Mouse (Mus musculus) CH12.LX (cell line): Measurements from ENCODE around the gene Psmd8.

Experiments
- CTCF ChIP-seq, 2 experiments: IDR thresholded peaks in 1 of 2; conservative IDR thresholded peaks in 1 of 2; 2 replicates each; pipeline ENCODE4 v1.5.1; 2011 to 2012; ENCODE audit warnings: low read depth in 2 of 2, low read length in 2 of 2, improper control_type of control experiment in 1 of 2, inconsistent platforms in 1 of 2, mild to moderate bottlenecking in 1 of 2, moderate library complexity in 1 of 2
- ELF1 ChIP-seq: IDR thresholded peaks from 2 replicates; pipeline ENCODE4 v1.6.1; 2014; ENCODE audit warnings: low read depth, mild to moderate bottlenecking, inconsistent platforms, low read length, improper control_type of control experiment
- EP300 ChIP-seq: IDR thresholded peaks from 2 replicates; pipeline ENCODE4 v1.6.1; 2011; ENCODE audit warnings: low read length, improper control_type of control experiment
- ETS1 ChIP-seq: conservative IDR thresholded peaks from 2 replicates; pipeline ENCODE4 v1.6.1; 2012; ENCODE audit warnings: low read depth, mild to moderate bottlenecking, inconsistent platforms, low read length, improper control_type of control experiment, moderate library complexity
- HCFC1 ChIP-seq: IDR thresholded peaks from 2 replicates; pipeline ENCODE4 v1.6.1; 2012; ENCODE audit warnings: low read depth, mild to moderate bottlenecking, inconsistent platforms, low read length, improper control_type of control experiment
- MAFK ChIP-seq: IDR thresholded peaks from 2 replicates; pipeline ENCODE4 v1.6.1; 2011; ENCODE audit warnings: low read length, improper control_type of control experiment; ENCODE audit not compliant: insufficient replicate concordance
- MXI1 ChIP-seq: IDR thresholded peaks from 2 replicates; pipeline ENCODE4 v1.6.1; 2011; ENCODE audit warnings: mild to moderate bottlenecking, low read depth, low read length, improper control_type of control experiment
- MYC ChIP-seq: IDR thresholded peaks from 2 replicates; pipeline ENCODE4 v1.6.1; 2011; ENCODE audit warnings: low read depth, mild to moderate bottlenecking, improper control_type of control experiment, low read length
- NRF1 ChIP-seq: IDR thresholded peaks from 2 replicates; pipeline ENCODE4 v1.6.1; 2014; ENCODE audit warnings: low read depth, mild to moderate bottlenecking, inconsistent platforms, low read length, improper control_type of control experiment, moderate library complexity
- POLR2A ChIP-seq: IDR thresholded peaks from 2 replicates; pipeline ENCODE4 v1.6.1; 2011; ENCODE audit warnings: low read depth, mild to moderate bottlenecking, improper control_type of control experiment, low read length
- SIN3A ChIP-seq: IDR thresholded peaks from 2 replicates; pipeline ENCODE4 v1.6.1; 2012; ENCODE audit warnings: low read length, improper control_type of control experiment, inconsistent platforms
- SMC3 ChIP-seq: IDR thresholded peaks from 2 replicates; pipeline ENCODE4 v1.6.1; 2011; ENCODE audit warnings: low read depth, low read length, improper control_type of control experiment
- TCF12 ChIP-seq: IDR thresholded peaks from 2 replicates; pipeline ENCODE4 v1.6.1; 2014; ENCODE audit warnings: low read depth, mild to moderate bottlenecking, inconsistent platforms, low read length, improper control_type of control experiment

DNA sequence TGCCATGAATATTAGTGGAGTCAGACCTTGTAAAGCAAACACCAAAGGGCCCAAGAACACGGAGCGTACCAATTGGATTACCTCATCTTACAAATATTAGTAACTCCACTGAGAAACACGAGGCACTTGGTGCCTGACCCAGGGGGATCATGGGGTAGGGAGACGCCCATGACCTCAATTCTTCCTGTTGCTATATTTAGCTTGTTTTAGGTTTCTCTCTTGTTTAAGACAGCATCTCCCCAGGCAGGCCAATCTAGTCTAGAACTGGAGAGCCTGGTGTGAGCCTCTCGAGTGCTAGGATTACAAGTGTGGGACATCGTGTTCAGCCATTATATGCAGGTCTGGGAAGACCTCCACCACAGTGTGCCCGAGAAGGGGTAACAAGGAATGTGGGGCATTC lies 1.2 kb downstream of the Psmd8 start:
- TF ChIP-seq SIN3A = peak; percentile 85
- TF ChIP-seq CTCF (conservative IDR thresholded peaks at IDR 0.05 in 1 of 2, IDR thresholded peaks at IDR 0.05 in 1 of 2; ENCODE audit: low read depth in 2 of 2, low read length in 2 of 2) = no peak
- TF ChIP-seq TCF12 = 0 out of 2 replicates have a peak, but pooled peaks have one; percentile 53
- peak; percentile 62 for TF ChIP-seq POLR2A
- TF ChIP-seq MXI1 = peak; percentile 85
- TF ChIP-seq SMC3 = no peak
- peak; percentile 61; the same call in 1 of the 2 replicates for TF ChIP-seq ELF1
- TF ChIP-seq MAFK = no peak
- peak; percentile 86 for TF ChIP-seq ETS1
- TF ChIP-seq MYC = peak; percentile 90
- no peak for TF ChIP-seq NRF1
- peak; percentile 39; the same call in 1 of the 2 replicates for TF ChIP-seq HCFC1
- TF ChIP-seq EP300 = peak; percentile 44
